Mouse (Mus musculus) MEL (cell line): ENCODE data around the gene Cdkn2d.

Source experiments
- CHD2 ChIP-seq: IDR thresholded peaks from 2 replicates; pipeline ENCODE4 v1.6.1; 2011; ENCODE audit warnings: low read length, improper control_type of control experiment
- CTCF ChIP-seq, 3 experiments: IDR thresholded peaks in 2 of 3; conservative IDR thresholded peaks in 1 of 3; 2 replicates each; pipeline ENCODE4 v1.5.1; 2011 to 2012; ENCODE audit warnings: low read length in 3 of 3, low read depth in 2 of 3, mild to moderate bottlenecking in 2 of 3, improper control_type of control experiment in 1 of 3, inconsistent platforms in 1 of 3, mixed read lengths in 1 of 3, moderate library complexity in 1 of 3; ENCODE audit not compliant: control insufficient read depth in 1 of 3, insufficient read depth in 1 of 3, poor library complexity in 1 of 3, severe bottlenecking in 1 of 3
- EP300 ChIP-seq, 2 experiments: IDR thresholded peaks; 2 replicates each; pipeline ENCODE4 v1.6.1; 2011; ENCODE audit warnings: improper control_type of control experiment in 2 of 2, low read length in 2 of 2, low read depth in 1 of 2, mild to moderate bottlenecking in 1 of 2
- ETS1 ChIP-seq: IDR thresholded peaks from 2 replicates; pipeline ENCODE4 v1.6.1; 2012; ENCODE audit warnings: low read depth, mild to moderate bottlenecking, inconsistent platforms, low read length, improper control_type of control experiment, moderate library complexity
- GATA1 ChIP-seq: IDR thresholded peaks from 2 replicates; pipeline ENCODE4 v1.6.1; 2011; ENCODE audit warnings: low read depth, low read length, improper control_type of control experiment
- KAT2A ChIP-seq: conservative IDR thresholded peaks from 2 replicates; pipeline ENCODE4 v1.6.1; 2012; ENCODE audit warnings: low read depth, low read length, improper control_type of control experiment, inconsistent platforms
- NELFE ChIP-seq: IDR thresholded peaks from 2 replicates; pipeline ENCODE4 v1.6.1; 2011; ENCODE audit warnings: low read depth, low read length, improper control_type of control experiment
- POLR2A ChIP-seq, 2 experiments: IDR thresholded peaks; 2 replicates each; pipeline ENCODE4 v1.6.1; 2011 to 2012; ENCODE audit warnings: low read length in 2 of 2, mild to moderate bottlenecking in 2 of 2, control low read depth in 1 of 2, improper control_type of control experiment in 1 of 2, low read depth in 1 of 2, moderate library complexity in 1 of 2; ENCODE audit not compliant: control insufficient read depth in 1 of 2, insufficient read depth in 1 of 2, poor library complexity in 1 of 2
- POLR2AphosphoS2 ChIP-seq: IDR thresholded peaks from 2 replicates; pipeline ENCODE4 v1.6.1; 2011; ENCODE audit warnings: low read length, improper control_type of control experiment
- POLR2AphosphoS5 ChIP-seq: IDR thresholded peaks from 2 replicates; pipeline ENCODE4 v1.6.1; 2012; ENCODE audit warnings: low read depth, borderline replicate concordance, mild to moderate bottlenecking, inconsistent platforms, low read length, moderate library complexity, mixed read lengths
- TCF12 ChIP-seq: IDR thresholded peaks from 2 replicates; pipeline ENCODE4 v1.6.1; 2014; ENCODE audit warnings: low read depth, mild to moderate bottlenecking, inconsistent platforms, low read length, improper control_type of control experiment, moderate library complexity
- USF1 ChIP-seq: IDR thresholded peaks from 2 replicates; pipeline ENCODE4 v1.6.1; 2014; ENCODE audit warnings: low read depth, mild to moderate bottlenecking, inconsistent platforms, low read length, improper control_type of control experiment, moderate library complexity
- ZC3H11A ChIP-seq: IDR thresholded peaks from 2 replicates; pipeline ENCODE4 v1.6.1; 2012; ENCODE audit warnings: low read depth, mild to moderate bottlenecking, inconsistent platforms, low read length, improper control_type of control experiment

DNA sequence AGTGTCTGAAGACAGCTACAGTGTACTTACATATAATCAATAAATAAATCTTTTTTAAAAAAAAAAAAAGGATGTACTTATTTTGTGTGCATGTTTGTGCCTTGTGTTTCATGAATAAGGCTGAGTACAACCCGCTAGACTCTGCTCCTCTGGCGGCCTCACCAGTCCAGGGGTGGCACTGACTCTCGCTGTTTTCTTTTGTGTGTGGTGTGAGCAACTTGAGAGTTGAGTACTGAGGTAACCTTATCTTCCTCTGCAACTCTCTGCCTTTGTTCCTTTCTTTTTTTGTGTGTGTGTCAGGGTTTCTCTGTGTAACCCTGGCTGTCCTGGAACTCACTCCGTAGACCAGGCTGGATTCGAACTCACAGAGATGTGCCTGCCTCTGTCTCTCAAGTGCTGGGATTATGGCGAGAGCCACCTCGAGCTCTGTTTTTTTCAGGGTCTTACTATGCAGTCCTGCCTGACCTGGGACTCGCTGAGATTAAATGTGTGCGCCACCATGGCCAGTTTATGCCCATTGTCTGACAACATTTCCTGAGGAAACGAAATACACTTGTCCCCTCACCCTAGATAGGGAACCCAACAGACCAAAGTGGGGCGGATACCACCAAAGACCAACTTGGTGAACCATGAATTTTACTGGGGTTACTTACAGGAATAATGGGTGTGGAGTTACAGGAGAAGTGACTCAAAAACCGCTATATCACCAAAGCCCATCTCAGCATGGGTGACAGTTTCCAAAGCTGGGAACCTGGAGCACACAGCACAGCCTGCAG is 40.3 kb upstream of the Cdkn2d start:
- TF ChIP-seq GATA1 (no peak), ETS1 (no peak), CTCF (IDR thresholded peaks at IDR 0.05 in 2 of 3, conservative IDR thresholded peaks at IDR 0.05 in 1 of 3; ENCODE audit: control insufficient read depth in 1 of 3, insufficient read depth in 1 of 3, low read depth in 2 of 3, low read length in 3 of 3, poor library complexity in 1 of 3, severe bottlenecking in 1 of 3) (no peak), USF1 (no peak), POLR2A (IDR thresholded peaks at IDR 0.05; ENCODE audit: control insufficient read depth in 1 of 2, insufficient read depth in 1 of 2, low read depth in 1 of 2, low read length in 2 of 2, poor library complexity in 1 of 2) (no peak), EP300 (IDR thresholded peaks at IDR 0.05; ENCODE audit: low read depth in 1 of 2, low read length in 2 of 2) (no peak), NELFE (no peak), KAT2A (no peak), ZC3H11A (no peak), POLR2AphosphoS2 (no peak), TCF12 (no peak), CHD2 (no peak), POLR2AphosphoS5 (no peak)
